Mouse (Mus musculus): ENCODE data around the gene Ppp3ca. TPM values are rescaled to one million over a fixed set of nuclear protein-coding genes. Genes with fewer than 3 reads are reported as not detected.
A peak's percentile ranks its signal among the peaks of the same experiment; 100 is the strongest.

Gene Ppp3ca
- total and polyA plus RNA-seq, 3 experiments = 63.4 to 143 (median 130) TPM

DNA sequence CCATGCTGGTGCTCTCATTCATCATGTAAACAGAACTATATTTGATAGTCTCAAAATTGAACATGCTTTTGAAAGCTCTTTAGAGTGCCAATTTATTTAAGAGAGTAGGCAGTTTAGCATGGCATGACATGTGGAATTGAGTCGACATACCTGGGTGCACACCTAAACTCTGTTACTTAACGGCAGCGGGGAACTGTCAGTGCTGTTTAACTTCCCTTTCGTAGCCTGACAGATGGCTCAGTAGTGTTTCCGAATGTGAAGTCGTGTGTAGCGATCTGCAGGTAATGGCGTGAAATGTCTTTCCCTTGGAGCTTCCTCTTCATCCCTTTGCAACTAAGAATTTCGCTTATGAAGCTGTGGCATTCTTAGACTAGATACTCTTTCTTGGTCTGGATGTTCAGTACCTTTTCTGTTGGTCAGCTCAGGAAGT lies 107.9 kb downstream of the Ppp3ca start:
- no peak overlapping the region for H3K9ac ChIP-seq (ENCODE audit: insufficient read depth, low read depth)
- H3K36me3 ChIP-seq (replicated peaks in 1 of 2; ENCODE audit: control insufficient read depth in 1 of 2, insufficient read depth in 1 of 2, low read length in 1 of 2) = peaks cover 0 to 18% of the 10 kb centered on the region in 2 experiments
- H3K9me3 ChIP-seq (replicated peaks; ENCODE audit: low read length) = no peaks in the 10 kb centered on the region
- peak; percentile 67 for DNase-seq (ENCODE audit: extremely low read depth)
- peaks cover 9 to 45% of the 10 kb centered on the region in 2 experiments for H3K4me1 ChIP-seq (ENCODE audit: control insufficient read depth in 1 of 2, insufficient read depth in 2 of 2)
- TF ChIP-seq UBTF (IDR thresholded peaks at IDR 0.05; ENCODE audit: low read depth, low read length) (no peak), GABPA (IDR thresholded peaks at IDR 0.05; ENCODE audit: insufficient replicate concordance, low read depth, low read length) (no peak), ZKSCAN1 (IDR thresholded peaks at IDR 0.05; ENCODE audit: borderline replicate concordance, low read depth, low read length) (no peak), TCF12 (IDR thresholded peaks at IDR 0.05; ENCODE audit: low read depth, low read length) (no peak), POLR2A (IDR thresholded peaks at IDR 0.05; ENCODE audit: low read depth, low read length) (no peak), NRF1 (IDR thresholded peaks at IDR 0.05; ENCODE audit: low read depth, low read length) (no peak), CHD1 (IDR thresholded peaks at IDR 0.05; ENCODE audit: low read depth, low read length) (peak; percentile 84; the same call in 1 of the 2 replicates), CHD2 (IDR thresholded peaks at IDR 0.05; ENCODE audit: low read length) (no peak), ZNF384 (IDR thresholded peaks at IDR 0.05; ENCODE audit: low read depth, low read length) (no peak), IRF4 (IDR thresholded peaks at IDR 0.05; ENCODE audit: low read depth, low read length) (no peak), PAX5 (IDR thresholded peaks at IDR 0.05; ENCODE audit: low read length) (no peak), USF1 (IDR thresholded peaks at IDR 0.05; ENCODE audit: low read depth, low read length) (no peak), MXI1 (IDR thresholded peaks at IDR 0.05; ENCODE audit: low read depth, low read length) (peak; percentile 74; the same call in 1 of the 2 replicates), NELFE (IDR thresholded peaks at IDR 0.05; ENCODE audit: low read depth, low read length) (no peak), CTCF (conservative IDR thresholded peaks at IDR 0.05 in 1 of 2, IDR thresholded peaks at IDR 0.05 in 1 of 2; ENCODE audit: low read depth in 2 of 2, low read length in 2 of 2) (no peak), ELF1 (IDR thresholded peaks at IDR 0.05; ENCODE audit: low read depth, low read length) (no peak), JUN (IDR thresholded peaks at IDR 0.05; ENCODE audit: insufficient read depth, low read depth, low read length) (no peak), SMC3 (IDR thresholded peaks at IDR 0.05; ENCODE audit: low read depth, low read length) (0 out of 2 replicates have a peak, but pooled peaks have one; percentile 4), E2F4 (IDR thresholded peaks at IDR 0.05; ENCODE audit: insufficient replicate concordance, low read depth, low read length) (no peak), JUND (conservative IDR thresholded peaks at IDR 0.05; ENCODE audit: low read depth, low read length) (no peak), ETS1 (conservative IDR thresholded peaks at IDR 0.05; ENCODE audit: low read depth, low read length) (peak; percentile 66), EP300 (IDR thresholded peaks at IDR 0.05; ENCODE audit: low read length) (peak; percentile 57; the same call in 1 of the 2 replicates), KAT2A (IDR thresholded peaks at IDR 0.05; ENCODE audit: insufficient replicate concordance, low read length) (no peak), SIN3A (IDR thresholded peaks at IDR 0.05; ENCODE audit: low read length) (peak; percentile 88; the same call in 1 of the 2 replicates), MAZ (IDR thresholded peaks at IDR 0.05; ENCODE audit: low read depth, low read length) (no peak), BHLHE40 (IDR thresholded peaks at IDR 0.05; ENCODE audit: low read depth, low read length) (no peak), MAX (IDR thresholded peaks at IDR 0.05; ENCODE audit: low read length) (peak; percentile 69; the same call in 1 of the 2 replicates), MAFK (IDR thresholded peaks at IDR 0.05; ENCODE audit: insufficient replicate concordance, low read length) (peak; percentile 62; the same call in 1 of the 2 replicates), TBP (conservative IDR thresholded peaks at IDR 0.05; ENCODE audit: low read depth, low read length) (no peak), USF2 (conservative IDR thresholded peaks at IDR 0.05; ENCODE audit: low read depth, low read length) (no peak), MEF2A (IDR thresholded peaks at IDR 0.05; ENCODE audit: borderline replicate concordance, low read depth, low read length) (peak; percentile 40; the same call in 1 of the 2 replicates), MYC (IDR thresholded peaks at IDR 0.05; ENCODE audit: low read depth, low read length) (0 out of 2 replicates have a peak, but pooled peaks have one; percentile 68), RCOR1 (conservative IDR thresholded peaks at IDR 0.05; ENCODE audit: low read depth, low read length) (no peak), POLR2AphosphoS2 (IDR thresholded peaks at IDR 0.05; ENCODE audit: low read depth, low read length) (no peak), HCFC1 (IDR thresholded peaks at IDR 0.05; ENCODE audit: low read depth, low read length) (no peak), ZMIZ1 (IDR thresholded peaks at IDR 0.05; ENCODE audit: low read depth, low read length) (no peak), RAD21 (IDR thresholded peaks at IDR 0.05; ENCODE audit: low read depth, low read length) (no peak; the same call in none of the 2 replicates)
- in situ Hi-C loops (cut with MboI; ENCODE audit: low pct_ligation_motif_present, low pct_unique_long_range_greater_than_20kb, low sequenced_read_pairs) = no loop called here
- peak overlapping the region; percentile 70 for H3K4me2 ChIP-seq (ENCODE audit: insufficient read depth, low read depth, poor library complexity, severe bottlenecking)
- peaks cover 22% of the 10 kb centered on the region for H3K79me2 ChIP-seq (replicated peaks; ENCODE audit: control insufficient read depth, extremely low read depth, insufficient read depth, poor library complexity, severe bottlenecking)
- 0 out of 2 replicates have a peak overlapping the region, but pooled peaks have one; percentile 9 for H3K27ac ChIP-seq (ENCODE audit: insufficient read depth, low read depth)
- H3K4me3 ChIP-seq (replicated peaks in 1 of 3; ENCODE audit: low read depth in 2 of 3, low read length in 2 of 3, poor library complexity in 1 of 3) = peak overlapping the region; percentile 2 to 17 (median 11)
- H3K27me3 ChIP-seq (replicated peaks) = no peaks in the 10 kb centered on the region
- dilution Hi-C loops (cut with MboI; ENCODE audit: extremely low pct_ligation_motif_present, extremely low pct_unique_long_range_greater_than_20kb, low sequenced_read_pairs) = no loop called here

Measured in CH12.LX (cell line).